Mouse (Mus musculus): ENCODE measurements around the gene Pnldc1. TPM values are rescaled to one million over a fixed set of nuclear protein-coding genes. Genes with fewer than 3 reads are reported as not detected.
"Not testable (repeated sequence)": the region's sequence is repeated elsewhere in the genome, so short reads cannot be mapped to it uniquely, and the experiment has no call there.

Pnldc1 gene
- total and polyA plus RNA-seq, 2 experiments from 2014 or later, result 0.90 to 1.2 TPM

- Histone ChIP-seq H3K4me1 (ENCODE audit: insufficient read depth) (no peaks in the 10 kb centered on the region), H3K36me3 (ENCODE audit: insufficient read depth) (peaks cover 28% of the 10 kb centered on the region), H3K27me3 (ENCODE audit: insufficient read depth, low read length) (no peaks in the 10 kb centered on the region), H3K9ac (no peak overlapping the region), H3K4me2 (ENCODE audit: low read depth) (no peak overlapping the region), H3K4me3 (ENCODE audit: low read depth, low read length) (no peak overlapping the region), H3K9me3 (ENCODE audit: low read length) (no peaks in the 10 kb centered on the region), H3K27ac (ENCODE audit: low read depth, low read length) (no peak overlapping the region)
- DNase-seq (no peak), ATAC-seq (no peak)
- TF ChIP-seq CTCF (IDR thresholded peaks at IDR 0.05; ENCODE audit: low read depth), result no peak
- 92% methylated on average over 9 of the region's 9 CpGs for WGBS
Observed at GRCm38 (mm10) chr17:12906436-12906835, 3.6 kb downstream of the Pnldc1 start.

DNA sequence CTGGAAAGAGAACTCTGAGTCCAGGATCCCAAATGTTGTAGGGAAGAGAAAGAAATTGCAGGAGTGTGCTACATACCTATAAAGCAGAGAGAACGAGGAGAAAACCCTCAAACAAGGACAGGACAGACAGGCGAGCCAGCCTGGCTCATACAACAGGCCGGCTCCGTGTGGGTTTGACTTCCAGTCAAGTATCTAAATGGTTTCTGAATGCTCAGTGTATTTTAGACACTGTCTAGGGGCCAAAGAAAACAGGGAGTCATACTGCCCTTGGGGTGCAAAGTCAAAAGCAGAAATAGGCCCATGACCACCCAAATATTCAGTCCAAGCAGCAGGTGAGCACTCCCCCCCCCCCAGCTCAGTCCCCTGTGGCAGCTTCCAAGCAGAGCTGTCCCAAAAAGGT lies 4.2 kb downstream of the Pnldc1 start:
- Histone ChIP-seq H3K4me1 (ENCODE audit: insufficient read depth) (no peaks in the 10 kb centered on the region), H3K4me3 (ENCODE audit: low read depth, low read length) (no peak overlapping the region), H3K4me2 (ENCODE audit: low read depth) (no peak overlapping the region), H3K9ac (no peak overlapping the region), H3K27ac (ENCODE audit: low read depth, low read length) (no peak overlapping the region), H3K36me3 (ENCODE audit: insufficient read depth) (peaks cover 24% of the 10 kb centered on the region), H3K27me3 (ENCODE audit: insufficient read depth, low read length) (no peaks in the 10 kb centered on the region), H3K9me3 (ENCODE audit: low read length) (no peaks in the 10 kb centered on the region)
- DNase-seq (no peak), ATAC-seq (no peak)
- WGBS, result 93% methylated on average over 4 of the region's 4 CpGs
- no peak for TF ChIP-seq CTCF (IDR thresholded peaks at IDR 0.05; ENCODE audit: low read depth)

DNA sequence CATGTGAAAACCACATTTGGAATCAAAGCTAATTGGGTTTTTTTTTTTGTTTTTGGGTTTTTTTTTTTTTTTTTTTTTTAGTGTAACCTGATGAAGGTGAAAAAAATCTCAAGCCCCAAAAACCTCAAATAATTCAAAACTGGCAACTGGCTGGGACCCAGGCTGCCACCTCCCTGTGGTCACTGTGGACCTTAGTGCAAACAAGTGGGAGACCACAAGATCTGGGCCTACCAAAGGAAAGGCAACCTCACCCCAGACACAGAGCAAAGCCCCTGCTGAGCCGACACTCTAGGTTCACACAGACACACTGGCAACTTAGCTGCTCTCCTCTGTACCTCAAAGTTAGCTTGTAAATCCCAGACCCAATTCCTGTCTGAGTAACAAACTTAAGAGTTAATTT lies 5.7 kb downstream of the Pnldc1 start:
- no peak overlapping the region for H3K4me2 ChIP-seq (ENCODE audit: low read depth)
- ATAC-seq, result no peak
- H3K27ac ChIP-seq (ENCODE audit: low read depth, low read length), result no peak overlapping the region
- no peak for DNase-seq
- no peak for TF ChIP-seq CTCF (IDR thresholded peaks at IDR 0.05; ENCODE audit: low read depth)
- no peak overlapping the region for H3K4me3 ChIP-seq (ENCODE audit: low read depth, low read length)
- no peak overlapping the region for H3K9ac ChIP-seq
- H3K36me3 ChIP-seq (ENCODE audit: insufficient read depth), result peaks cover 17% of the 10 kb centered on the region
- H3K27me3 ChIP-seq (ENCODE audit: insufficient read depth, low read length), result no peaks in the 10 kb centered on the region
- no peaks in the 10 kb centered on the region for H3K4me1 ChIP-seq (ENCODE audit: insufficient read depth)
- WGBS, result 57% methylated on average over 1 of the region's 1 CpGs
- H3K9me3 ChIP-seq (ENCODE audit: low read length), result no peaks in the 10 kb centered on the region

GRCm38 (mm10) chr17:12903372-12904333 lies 6.4 kb downstream of the Pnldc1 start:
- H3K4me2 ChIP-seq (ENCODE audit: low read depth), result no peak overlapping the region

DNA sequence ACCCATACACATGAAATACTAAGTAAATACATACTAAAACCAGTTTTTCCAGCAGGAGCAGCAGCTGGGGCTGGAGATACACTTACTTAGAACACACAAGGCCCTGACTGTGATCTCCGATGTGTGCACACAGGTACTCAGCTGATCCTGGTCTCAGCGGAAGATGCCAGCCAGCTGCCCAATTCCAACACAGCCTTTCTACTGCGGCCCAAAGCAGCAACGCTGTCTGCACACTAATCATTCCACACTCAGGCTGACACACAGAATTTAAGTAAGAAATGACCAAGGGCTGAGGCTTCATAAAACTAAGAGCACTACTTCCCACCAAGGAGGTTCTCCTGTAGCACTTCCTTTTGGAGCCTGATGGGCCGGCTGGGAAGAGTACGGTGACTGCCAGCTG lies 7.7 kb downstream of the Pnldc1 start:
- TF ChIP-seq CTCF (IDR thresholded peaks at IDR 0.05; ENCODE audit: low read depth), result no peak
- no peak overlapping the region for H3K27ac ChIP-seq (ENCODE audit: low read depth, low read length)
- H3K27me3 ChIP-seq (ENCODE audit: insufficient read depth, low read length), result no peaks in the 10 kb centered on the region
- no peak overlapping the region for H3K4me2 ChIP-seq (ENCODE audit: low read depth)
- DNase-seq, result no peak
- no peak overlapping the region for H3K4me3 ChIP-seq (ENCODE audit: low read depth, low read length)
- ATAC-seq, result no peak
- H3K36me3 ChIP-seq (ENCODE audit: insufficient read depth), result peaks cover 17% of the 10 kb centered on the region
- no peaks in the 10 kb centered on the region for H3K9me3 ChIP-seq (ENCODE audit: low read length)
- no peaks in the 10 kb centered on the region for H3K4me1 ChIP-seq (ENCODE audit: insufficient read depth)
- 96% methylated on average over 6 of the region's 6 CpGs for WGBS
- H3K9ac ChIP-seq, result no peak overlapping the region

More at GRCm38 (mm10) chr17:12903372-12904333, 6.4 kb downstream of the Pnldc1 start:
- peak; percentile 10 for DNase-seq
- Histone ChIP-seq H3K27me3 (ENCODE audit: insufficient read depth, low read length) (no peaks in the 10 kb centered on the region), H3K27ac (ENCODE audit: low read depth, low read length) (peak overlapping the region; percentile 30; the same call in 1 of the 2 replicates), H3K4me3 (ENCODE audit: low read depth, low read length) (no peak overlapping the region), H3K9me3 (ENCODE audit: low read length) (no peaks in the 10 kb centered on the region), H3K9ac (no peak overlapping the region), H3K4me1 (ENCODE audit: insufficient read depth) (no peaks in the 10 kb centered on the region), H3K36me3 (ENCODE audit: insufficient read depth) (peaks cover 17% of the 10 kb centered on the region)
- 9% methylated on average over 11 of the region's 12 CpGs for WGBS
- ATAC-seq, result no peak
- no peak for TF ChIP-seq CTCF (IDR thresholded peaks at IDR 0.05; ENCODE audit: low read depth)

- ATAC-seq, result peak; percentile 49; the same call in 1 of the 2 replicates
- H3K4me1 ChIP-seq (ENCODE audit: insufficient read depth); H3K4me3 ChIP-seq (ENCODE audit: low read depth, low read length); H3K9ac ChIP-seq; H3K27me3 ChIP-seq (ENCODE audit: insufficient read depth, low read length); H3K9me3 ChIP-seq (ENCODE audit: low read length); H3K36me3 ChIP-seq (ENCODE audit: insufficient read depth): not testable (repeated sequence)
- 20% methylated on average over 2 of the region's 2 CpGs for WGBS
- peak overlapping the region; percentile 28; the same call in 1 of the 2 replicates for H3K4me2 ChIP-seq (ENCODE audit: low read depth)
- peak; percentile 49 for DNase-seq
- H3K27ac ChIP-seq (ENCODE audit: low read depth, low read length), result peak overlapping the region; percentile 81
Observed at GRCm38 (mm10) chr17:12898607-12899006, 11.4 kb downstream of the Pnldc1 start.

- H3K27me3 ChIP-seq (ENCODE audit: insufficient read depth, low read length), result no peaks in the 10 kb centered on the region
- H3K9me3 ChIP-seq (ENCODE audit: low read length), result no peaks in the 10 kb centered on the region
- DNase-seq (peak; percentile 36), ATAC-seq (peak; percentile 56)
- H3K4me3 ChIP-seq (ENCODE audit: low read depth, low read length), result no peak overlapping the region
- 86% methylated on average over 5 of the region's 5 CpGs for WGBS
- no peaks in the 10 kb centered on the region for H3K36me3 ChIP-seq (ENCODE audit: insufficient read depth)
- H3K9ac ChIP-seq, result no peak overlapping the region
- peak overlapping the region; percentile 51 for H3K27ac ChIP-seq (ENCODE audit: low read depth, low read length)
- no peak for TF ChIP-seq CTCF (IDR thresholded peaks at IDR 0.05; ENCODE audit: low read depth)
- no peaks in the 10 kb centered on the region for H3K4me1 ChIP-seq (ENCODE audit: insufficient read depth)
- no peak overlapping the region for H3K4me2 ChIP-seq (ENCODE audit: low read depth)
Observed at GRCm38 (mm10) chr17:12897674-12898073, 12.4 kb downstream of the Pnldc1 start.

Data from forebrain, postnatal 0 days (tissue).